Mouse (Mus musculus) limb, embryonic 13.5 days (tissue): ENCODE results near the gene Cfap97d1. TPM values are rescaled to one million over a fixed set of nuclear protein-coding genes. Genes with fewer than 3 reads are reported as not detected.

ENCODE experiments used
- ATAC-seq: fragments of 200-750 bp; cut with Nextera tagmentation; 2 replicates; pipeline ENCODE4 v1.8.0; 2017; ENCODE audit warnings: low read depth, moderate number of reproducible peaks, moderate TSS enrichment; ENCODE audit not compliant: low FRiP score
- H3K27ac ChIP-seq: fragments of 300-500 bp; sonication (generic); 2 replicates; pipeline ENCODE4 v1.5.1; 2015; ENCODE audit warnings: inconsistent platforms, mild to moderate bottlenecking, moderate library complexity
- H3K27me3 ChIP-seq: fragments of 300-500 bp; sonication (generic); 2 replicates; pipeline ENCODE4 v1.6.1; 2015; ENCODE audit warnings: mild to moderate bottlenecking, inconsistent platforms
- H3K36me3 ChIP-seq: fragments of 300-500 bp; sonication (generic); 2 replicates; pipeline ENCODE4 v1.6.1; 2015; ENCODE audit warnings: inconsistent platforms, mild to moderate bottlenecking, moderate library complexity
- H3K4me1 ChIP-seq: fragments of 300-500 bp; sonication (generic); 2 replicates; pipeline ENCODE4 v1.6.1; 2015; ENCODE audit warnings: inconsistent platforms
- H3K4me2 ChIP-seq: fragments of 300-500 bp; sonication (generic); replicated peaks from 2 replicates; pipeline ENCODE4 v1.6.1; 2015; ENCODE audit warnings: inconsistent platforms, mild to moderate bottlenecking, moderate library complexity
- H3K4me3 ChIP-seq: fragments of 300-500 bp; sonication (generic); 2 replicates; pipeline ENCODE4 v1.5.1; 2015; ENCODE audit warnings: moderate library complexity, mild to moderate bottlenecking, inconsistent platforms
- H3K9ac ChIP-seq: fragments of 300-500 bp; sonication (generic); 2 replicates; pipeline ENCODE4 v1.6.1; 2015; ENCODE audit warnings: mild to moderate bottlenecking, inconsistent platforms
- H3K9me3 ChIP-seq: fragments of 300-500 bp; sonication (generic); 2 replicates; pipeline ENCODE4 v1.6.1; 2016; ENCODE audit warnings: inconsistent platforms
- WGBS: fragments of 180-500 bp; shearing (Covaris S2); methylation state at CpG from one replicate; pipeline ENCODE4 v1.1.7; 2015; 5-methylcytosine and 5-hydroxymethylcytosine counted together
- polyA plus RNA-seq: library from polyadenylated mRNA; unstranded; fragments of >200 nt; fragmentation: Nextera tagmentation; extraction: Ambion mirVana; gene quantifications from 2 replicates; pipeline ENCODE4 v1.2.1, GENCODE M21; 2015

The Cfap97d1 gene
- polyA plus RNA-seq, 1 experiment from 2014 or later, result not detected

GRCm38 (mm10) chr11:102013201-102013600 is 29.1 kb downstream of the Cfap97d1 start:
- Histone ChIP-seq H3K9ac (no peak overlapping the region), H3K4me1 (peaks cover 14% of the 10 kb centered on the region; the same call in 1 of the 2 replicates), H3K36me3 (peaks cover 51% of the 10 kb centered on the region), H3K4me2 (no peak overlapping the region), H3K27ac (no peak overlapping the region), H3K27me3 (no peaks in the 10 kb centered on the region), H3K9me3 (no peaks in the 10 kb centered on the region), H3K4me3 (no peak overlapping the region)
- 90% methylated on average over 8 of the region's 8 CpGs for WGBS
- ATAC-seq, result no peak

DNA sequence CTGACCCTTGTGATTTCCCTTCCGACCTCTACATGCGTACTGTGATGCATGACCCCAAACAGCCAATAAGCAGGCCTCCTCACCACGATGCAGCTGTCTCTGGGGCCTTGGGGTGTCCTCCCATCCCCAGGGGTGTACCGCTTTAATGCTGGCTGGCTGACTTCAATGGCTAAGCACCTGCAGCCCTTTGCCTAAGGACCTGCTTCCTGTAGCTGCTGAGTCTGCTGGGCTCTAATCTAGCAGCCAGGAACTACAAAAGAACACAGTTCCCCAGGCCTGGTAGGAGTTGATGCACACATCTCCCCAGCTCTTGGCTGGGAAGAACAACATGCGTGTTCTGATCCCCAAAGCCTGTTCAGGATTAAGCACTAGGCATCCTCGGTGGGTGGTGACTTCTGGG is 31.4 kb downstream of the Cfap97d1 start:
- no peak for ATAC-seq
- Histone ChIP-seq H3K4me1 (peaks cover 2% of the 10 kb centered on the region; the same call in 1 of the 2 replicates), H3K27me3 (no peaks in the 10 kb centered on the region), H3K36me3 (peaks cover 46% of the 10 kb centered on the region), H3K4me2 (no peak overlapping the region), H3K4me3 (no peak overlapping the region), H3K9ac (no peak overlapping the region), H3K27ac (no peak overlapping the region), H3K9me3 (no peaks in the 10 kb centered on the region)
- WGBS, result 58% methylated on average over 6 of the region's 6 CpGs

DNA sequence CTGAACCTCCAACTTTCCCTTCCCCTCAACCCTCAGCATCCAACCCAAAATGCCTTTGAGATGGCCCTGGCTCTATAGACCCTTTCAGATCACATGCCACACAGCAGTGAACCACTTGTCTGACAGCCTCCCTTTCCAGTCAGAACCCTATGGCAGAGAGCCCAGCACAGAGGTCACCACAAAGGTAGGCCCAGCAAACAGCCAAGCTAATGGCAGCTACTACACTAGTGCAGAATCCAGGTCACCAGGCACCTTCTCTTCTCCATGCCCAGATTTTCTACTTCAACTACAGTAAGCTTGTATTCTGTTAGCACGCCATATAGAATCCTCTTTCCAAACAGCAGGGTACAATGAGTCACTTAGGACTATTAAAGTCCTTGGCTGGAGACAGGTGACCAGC is 32.1 kb downstream of the Cfap97d1 start:
- Histone ChIP-seq H3K9me3 (no peaks in the 10 kb centered on the region), H3K27ac (no peak overlapping the region), H3K36me3 (peaks cover 46% of the 10 kb centered on the region), H3K27me3 (no peaks in the 10 kb centered on the region), H3K4me3 (no peak overlapping the region), H3K4me1 (no peaks in the 10 kb centered on the region), H3K9ac (no peak overlapping the region), H3K4me2 (no peak overlapping the region)
- ATAC-seq, result no peak
- WGBS, result 76% methylated on average over 1 of the region's 1 CpGs

GRCm38 (mm10) chr11:102019736-102020135 is 35.7 kb downstream of the Cfap97d1 start:
- WGBS, result 79% methylated on average over 9 of the region's 9 CpGs
- Histone ChIP-seq H3K9ac (no peak overlapping the region), H3K4me1 (no peaks in the 10 kb centered on the region), H3K4me3 (no peak overlapping the region), H3K36me3 (peaks cover 30% of the 10 kb centered on the region), H3K27me3 (no peaks in the 10 kb centered on the region), H3K27ac (no peak overlapping the region), H3K9me3 (no peaks in the 10 kb centered on the region), H3K4me2 (no peak overlapping the region)
- no peak for ATAC-seq

DNA sequence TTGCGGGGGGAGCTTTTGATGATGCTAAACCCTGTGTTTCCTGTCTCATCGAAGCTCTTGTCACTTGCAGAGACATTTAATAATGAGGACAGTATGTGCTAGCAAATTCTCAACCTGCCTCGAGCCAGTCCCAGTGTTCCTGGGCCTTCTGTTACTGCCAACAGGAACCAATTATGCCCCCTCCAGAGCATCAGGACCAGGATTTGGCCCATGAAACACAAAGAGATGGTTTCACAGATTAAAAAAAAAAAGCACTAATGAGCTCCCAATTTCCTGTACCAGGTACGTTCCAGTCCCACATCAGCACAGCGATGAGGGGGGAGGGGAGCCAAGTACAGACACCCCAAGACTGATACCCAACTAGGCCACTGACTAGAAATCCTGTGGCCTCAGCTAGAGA is 37.1 kb downstream of the Cfap97d1 start:
- no peak for ATAC-seq
- WGBS, result 52% methylated on average over 5 of the region's 5 CpGs
- peaks cover 13% of the 10 kb centered on the region for H3K4me1 ChIP-seq
- H3K4me2 ChIP-seq, result no peak overlapping the region
- H3K36me3 ChIP-seq, result peaks cover 25% of the 10 kb centered on the region
- no peaks in the 10 kb centered on the region for H3K27me3 ChIP-seq
- no peak overlapping the region for H3K9ac ChIP-seq
- H3K27ac ChIP-seq, result no peak overlapping the region
- H3K9me3 ChIP-seq, result no peaks in the 10 kb centered on the region
- H3K4me3 ChIP-seq, result no peak overlapping the region

DNA sequence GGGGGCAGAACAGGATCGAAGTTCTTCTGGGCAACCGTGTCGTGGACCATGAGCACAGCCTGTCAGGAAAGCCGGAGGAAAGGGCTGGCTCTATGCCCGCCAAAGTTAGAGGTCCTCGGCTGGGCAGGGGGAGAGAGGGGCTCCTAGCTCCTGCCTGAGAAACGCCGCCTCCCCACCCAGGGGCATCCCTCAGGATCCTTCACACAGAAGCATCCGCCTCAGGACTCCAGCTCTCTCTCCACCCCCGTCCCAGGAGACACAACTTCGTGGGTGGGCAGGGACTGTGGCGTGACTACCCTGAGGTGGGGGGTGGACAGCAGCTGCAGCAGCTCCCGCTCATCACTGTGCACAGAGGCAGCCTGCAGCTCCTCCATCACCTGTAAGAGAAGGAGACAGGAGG is 39.3 kb downstream of the Cfap97d1 start:
- no peak overlapping the region; the same call in 1 of the 2 replicates for H3K9ac ChIP-seq
- WGBS, result 86% methylated on average over 13 of the region's 13 CpGs
- ATAC-seq, result no peak
- no peak overlapping the region for H3K4me2 ChIP-seq
- no peak overlapping the region for H3K4me3 ChIP-seq
- H3K27ac ChIP-seq, result no peak overlapping the region
- peaks cover 24% of the 10 kb centered on the region for H3K4me1 ChIP-seq
- H3K36me3 ChIP-seq, result peaks cover 11% of the 10 kb centered on the region
- H3K27me3 ChIP-seq, result no peaks in the 10 kb centered on the region
- no peaks in the 10 kb centered on the region for H3K9me3 ChIP-seq

DNA sequence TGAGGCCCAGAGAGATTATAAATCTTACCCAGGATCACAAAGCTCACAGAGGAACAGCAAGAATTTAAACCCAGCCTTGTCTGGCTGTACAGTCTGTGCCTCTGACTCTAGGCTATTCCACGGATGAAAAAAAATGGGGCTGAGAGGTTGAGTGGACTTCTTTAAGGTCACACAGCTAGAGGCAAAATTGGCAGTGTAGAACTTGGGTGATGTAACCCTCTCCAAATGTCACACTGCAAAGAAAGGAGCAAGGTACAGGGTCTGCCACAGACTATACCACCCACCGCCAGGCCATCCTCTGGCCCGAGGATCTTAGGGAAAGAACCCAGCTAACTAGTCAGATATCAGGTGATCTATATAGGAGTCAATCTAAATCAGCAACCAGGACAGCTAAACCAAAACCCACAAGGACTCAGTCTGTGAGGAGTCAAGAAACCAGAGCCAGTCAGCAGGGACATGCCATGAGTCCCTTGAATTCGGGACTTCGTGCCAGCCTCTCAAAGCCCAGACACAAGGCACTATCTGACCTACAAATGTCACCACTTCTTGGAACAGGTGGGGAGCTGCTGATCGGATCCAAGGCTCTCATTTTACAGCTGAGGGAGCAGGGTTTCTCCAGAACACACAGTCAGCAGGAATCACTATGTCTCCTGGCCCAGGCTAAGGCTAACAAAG is 40.1 kb downstream of the Cfap97d1 start:
- Histone ChIP-seq H3K36me3 (peaks cover 8% of the 10 kb centered on the region), H3K9me3 (no peaks in the 10 kb centered on the region), H3K4me1 (peaks cover 24% of the 10 kb centered on the region), H3K27me3 (no peaks in the 10 kb centered on the region), H3K27ac (no peak overlapping the region), H3K4me2 (no peak overlapping the region), H3K9ac (no peak overlapping the region), H3K4me3 (no peak overlapping the region)
- no peak for ATAC-seq
- 80% methylated on average over 6 of the region's 6 CpGs for WGBS

DNA sequence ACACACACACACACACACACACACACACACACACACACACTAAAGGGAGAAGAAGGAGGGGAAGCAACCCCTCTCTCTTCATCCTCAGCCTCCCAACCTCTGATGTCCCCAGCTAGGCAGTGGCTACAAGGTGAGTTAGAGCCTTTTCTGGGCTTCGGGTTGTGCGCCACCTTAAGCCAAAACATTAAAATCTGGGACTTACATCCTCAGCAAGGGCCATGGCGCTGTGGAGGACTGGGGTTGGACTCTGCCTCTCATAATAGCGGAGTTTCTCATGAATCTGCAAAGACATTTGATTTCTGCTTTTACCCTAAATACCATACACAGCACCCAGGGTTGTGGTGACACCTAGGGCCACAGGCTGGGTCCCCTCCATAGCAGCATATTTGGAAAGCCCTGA is 40.8 kb downstream of the Cfap97d1 start:
- no peaks in the 10 kb centered on the region for H3K9me3 ChIP-seq
- H3K4me2 ChIP-seq, result peak overlapping the region; percentile 82; the same call in 1 of the 2 replicates
- no peaks in the 10 kb centered on the region for H3K27me3 ChIP-seq
- H3K9ac ChIP-seq, result no peak overlapping the region
- H3K4me1 ChIP-seq, result peaks cover 24% of the 10 kb centered on the region
- H3K36me3 ChIP-seq, result peaks cover 8% of the 10 kb centered on the region
- no peak for ATAC-seq
- no peak overlapping the region for H3K4me3 ChIP-seq
- H3K27ac ChIP-seq, result no peak overlapping the region
- WGBS, result 81% methylated on average over 4 of the region's 4 CpGs

GRCm38 (mm10) chr11:102025354-102025753 is 41.3 kb downstream of the Cfap97d1 start:
- Histone ChIP-seq H3K4me2 (peak overlapping the region; percentile 82), H3K4me1 (peaks cover 24% of the 10 kb centered on the region), H3K9me3 (no peaks in the 10 kb centered on the region), H3K9ac (no peak overlapping the region; the same call in 1 of the 2 replicates), H3K4me3 (peak overlapping the region; percentile 69; the same call in 1 of the 2 replicates), H3K36me3 (peaks cover 8% of the 10 kb centered on the region), H3K27ac (no peak overlapping the region), H3K27me3 (no peaks in the 10 kb centered on the region)
- no peak for ATAC-seq
- WGBS, result 38% methylated on average over 7 of the region's 7 CpGs

DNA sequence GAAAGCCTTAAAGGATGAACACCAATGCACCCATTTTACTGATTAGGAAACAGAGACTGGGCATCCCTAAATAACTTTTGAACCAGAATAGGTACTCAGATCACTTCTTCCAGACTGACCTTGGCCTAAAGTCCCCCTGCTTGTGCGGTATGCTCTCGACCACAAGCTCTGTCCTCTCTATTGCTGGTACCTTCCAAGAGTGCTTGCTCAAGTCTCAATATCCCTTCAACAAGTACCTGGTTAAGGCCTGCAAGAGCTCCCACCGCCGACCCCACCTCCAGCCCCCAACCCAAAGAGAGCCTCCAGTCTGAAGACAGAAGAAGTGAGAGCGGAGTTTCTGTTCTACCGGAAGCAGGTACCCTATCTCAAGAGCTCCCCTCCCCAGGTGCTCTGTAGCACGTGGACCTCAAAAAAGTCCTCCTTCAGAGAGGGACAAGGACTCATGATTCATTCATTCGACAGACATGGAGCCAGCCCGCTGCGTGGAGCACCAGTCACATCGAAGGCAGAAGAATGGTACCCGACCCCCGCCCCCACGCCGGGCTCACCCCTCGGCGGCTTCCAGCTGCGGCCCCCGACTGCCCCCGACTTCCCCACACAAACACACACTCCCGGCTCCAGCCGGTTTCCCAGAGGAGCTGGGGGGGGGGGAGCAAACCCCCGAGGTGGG is 42.0 kb downstream of the Cfap97d1 start:
- Histone ChIP-seq H3K4me2 (peak overlapping the region; percentile 82), H3K9me3 (no peaks in the 10 kb centered on the region), H3K36me3 (peaks cover 8% of the 10 kb centered on the region), H3K9ac (peak overlapping the region; percentile 79), H3K27ac (peak overlapping the region; percentile 52; the same call in 1 of the 2 replicates), H3K4me1 (peaks cover 24% of the 10 kb centered on the region), H3K27me3 (0 out of 2 replicates have a peak, but pooled peaks cover 3% of the 10 kb centered on the region), H3K4me3 (peak overlapping the region; percentile 69)
- ATAC-seq, result 0 out of 2 replicates have a peak, but pooled peaks have one; percentile 8
- 3% methylated on average over 20 of the region's 23 CpGs for WGBS

DNA sequence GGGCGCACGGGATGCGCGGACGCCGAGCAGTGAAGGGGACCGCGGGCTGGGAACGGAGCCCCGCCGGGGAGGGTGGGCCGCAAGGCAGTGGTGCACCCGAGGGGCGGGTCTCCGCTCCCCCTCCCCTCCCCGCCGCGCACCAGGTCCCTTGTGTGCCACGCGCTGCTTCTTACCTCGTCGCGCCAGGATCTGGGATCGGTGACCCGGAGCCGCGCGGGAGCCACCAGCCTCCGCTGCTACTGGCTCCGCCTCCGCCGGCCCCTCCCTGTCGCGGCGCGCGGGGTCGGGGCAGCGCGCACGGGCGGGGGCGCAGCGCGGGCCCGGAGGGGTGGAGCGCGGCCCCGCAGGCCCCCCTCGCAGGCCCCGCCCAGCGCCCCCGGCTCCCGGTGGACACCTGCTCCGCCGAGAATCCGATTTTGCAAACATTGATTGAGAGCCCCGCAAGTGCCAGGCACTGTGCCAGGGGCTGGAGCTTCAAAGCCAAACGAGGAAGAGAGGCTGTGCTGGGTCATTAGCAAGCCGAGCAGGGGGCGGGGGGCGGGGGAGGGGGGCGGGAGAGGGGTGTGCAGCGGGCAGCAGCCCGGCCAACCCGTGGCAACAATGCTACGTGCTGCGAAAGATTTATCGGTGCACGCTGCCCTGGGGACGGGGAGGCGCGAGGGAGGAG is 42.7 kb downstream of the Cfap97d1 start:
- Histone ChIP-seq H3K9ac (peak overlapping the region; percentile 79), H3K36me3 (peaks cover 8% of the 10 kb centered on the region), H3K27me3 (0 out of 2 replicates have a peak, but pooled peaks cover 3% of the 10 kb centered on the region), H3K27ac (peak overlapping the region; percentile 52; the same call in 1 of the 2 replicates), H3K9me3 (no peaks in the 10 kb centered on the region), H3K4me3 (peak overlapping the region; percentile 69), H3K4me2 (peak overlapping the region; percentile 82), H3K4me1 (peaks cover 24% of the 10 kb centered on the region)
- ATAC-seq, result peak; percentile 86
- WGBS, result under 1% methylated on average over 48 of the region's 73 CpGs
